Mouse (Mus musculus) limb, embryonic 15.5 days (tissue): ENCODE measurements around the gene 4933406M09Rik. TPM values are rescaled to one million over a fixed set of nuclear protein-coding genes. Genes with fewer than 3 reads are reported as not detected.
A peak's percentile ranks its signal among the peaks of the same experiment; 100 is the strongest.

Experiments used
- ATAC-seq: fragments of 200-750 bp; cut with Nextera tagmentation; 2 replicates; pipeline ENCODE4 v1.8.0; 2017; ENCODE audit warnings: low read depth, moderate TSS enrichment; ENCODE audit not compliant: insufficient number of reproducible peaks, low FRiP score, low TSS enrichment
- H3K27ac ChIP-seq: fragments of 300-500 bp; sonication (generic); 2 replicates; pipeline ENCODE4 v1.5.1; 2015; ENCODE audit warnings: moderate library complexity, mild to moderate bottlenecking, inconsistent platforms
- H3K27me3 ChIP-seq: fragments of 300-500 bp; sonication (generic); 2 replicates; pipeline ENCODE4 v1.6.1; 2015; ENCODE audit warnings: inconsistent platforms
- H3K36me3 ChIP-seq: fragments of 300-500 bp; sonication (generic); 2 replicates; pipeline ENCODE4 v1.6.1; 2015; ENCODE audit warnings: inconsistent platforms
- H3K4me1 ChIP-seq: fragments of 300-500 bp; sonication (generic); 2 replicates; pipeline ENCODE4 v1.6.1; 2015; ENCODE audit warnings: inconsistent platforms
- H3K4me2 ChIP-seq: fragments of 300-500 bp; sonication (generic); 2 replicates; pipeline ENCODE4 v1.6.1; 2015; ENCODE audit warnings: mild to moderate bottlenecking, inconsistent platforms
- H3K4me3 ChIP-seq: fragments of 300-500 bp; sonication (generic); 2 replicates; pipeline ENCODE4 v1.5.1; 2015; ENCODE audit warnings: mild to moderate bottlenecking, inconsistent platforms
- H3K9ac ChIP-seq: fragments of 300-500 bp; sonication (generic); 2 replicates; pipeline ENCODE4 v1.6.1; 2015; ENCODE audit warnings: inconsistent platforms
- H3K9me3 ChIP-seq: fragments of 300-500 bp; sonication (generic); 2 replicates; pipeline ENCODE4 v1.6.1; 2016; ENCODE audit warnings: inconsistent platforms
- WGBS: fragments of 180-500 bp; shearing (Covaris S2); methylation state at CpG from one replicate; pipeline ENCODE4 v1.1.7; 2015; 5-methylcytosine and 5-hydroxymethylcytosine counted together
- polyA plus RNA-seq: library from polyadenylated mRNA; unstranded; fragments of >200 nt; fragmentation: Nextera tagmentation; extraction: Ambion mirVana; gene quantifications from 2 replicates; pipeline ENCODE4 v1.2.1, GENCODE M21; 2015

4933406M09Rik gene
- polyA plus RNA-seq, 1 experiment from 2014 or later, result not detected

DNA sequence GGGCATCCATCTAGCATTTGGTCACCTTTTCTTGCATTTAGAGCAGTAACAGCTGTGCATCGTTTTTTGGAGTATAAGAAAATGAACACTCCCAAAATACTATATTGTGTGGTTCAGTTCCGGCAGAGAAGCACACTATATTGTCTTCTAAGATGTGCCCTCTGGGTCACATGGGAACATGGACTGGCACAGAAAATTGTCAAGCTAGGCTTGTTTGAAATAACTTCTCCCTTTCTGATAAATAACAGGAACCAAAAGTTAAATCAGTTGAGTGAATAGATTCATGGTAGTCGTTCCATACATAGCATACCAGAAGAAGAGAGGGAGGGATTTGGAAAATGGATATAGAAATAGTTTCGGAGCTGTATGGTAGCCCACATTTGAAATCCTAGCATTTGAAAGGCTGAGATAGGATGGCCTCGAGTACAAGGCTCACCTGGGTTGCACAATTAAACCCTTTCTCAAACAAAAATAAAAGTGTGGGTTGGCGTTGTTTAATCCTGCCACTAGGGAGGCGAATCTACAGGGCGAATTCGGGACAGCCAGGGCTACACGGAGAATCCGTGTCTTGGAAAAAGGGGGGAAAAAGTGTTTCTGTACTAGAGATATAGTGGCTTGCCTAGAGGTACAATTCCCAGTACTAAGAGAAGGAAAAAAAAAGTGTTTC, 28.9 kb downstream of the 4933406M09Rik start:
- ATAC-seq, result 0 out of 2 replicates have a peak, but pooled peaks have one; percentile 0
- WGBS, result 11% methylated on average over 11 of the region's 11 CpGs
- peaks cover 23% of the 10 kb centered on the region for H3K36me3 ChIP-seq
- peak overlapping the region; percentile 56 for H3K4me2 ChIP-seq
- no peaks in the 10 kb centered on the region for H3K9me3 ChIP-seq
- no peaks in the 10 kb centered on the region for H3K27me3 ChIP-seq
- H3K4me1 ChIP-seq, result peaks cover 42% of the 10 kb centered on the region
- H3K4me3 ChIP-seq, result peak overlapping the region; percentile 85
- peak overlapping the region; percentile 96 for H3K27ac ChIP-seq
- H3K9ac ChIP-seq, result 0 out of 2 replicates have a peak overlapping the region, but pooled peaks have one; percentile 31

- H3K27me3 ChIP-seq, result no peaks in the 10 kb centered on the region
- ATAC-seq, result peak; percentile 99
- peaks cover 17% of the 10 kb centered on the region for H3K36me3 ChIP-seq
- peak within 1 kb of the TSS; percentile 85 for H3K4me3 ChIP-seq
- peak within 1 kb of the TSS; percentile 96 for H3K27ac ChIP-seq
- peaks cover 48% of the 10 kb centered on the region for H3K4me1 ChIP-seq
- peak within 1 kb of the TSS; percentile 56 for H3K4me2 ChIP-seq
- H3K9me3 ChIP-seq, result no peaks in the 10 kb centered on the region
- under 1% methylated on average over 64 of the region's 77 CpGs for WGBS
- H3K9ac ChIP-seq, result peak within 1 kb of the TSS; percentile 80
These were observed 29.6 kb downstream of the 4933406M09Rik start, which contains the start of gene Adipor1 for GRCm38 (mm10) chr1:134415168-134415831. Adipor1 (plus strand) TSS chr1:134415378.

GRCm38 (mm10) chr1:134418414-134418975, 32.8 kb downstream of the 4933406M09Rik start:
- H3K4me3 ChIP-seq, result no peak overlapping the region
- H3K4me1 ChIP-seq, result peaks cover 55% of the 10 kb centered on the region
- peaks cover 9% of the 10 kb centered on the region for H3K36me3 ChIP-seq
- no peaks in the 10 kb centered on the region for H3K9me3 ChIP-seq
- H3K9ac ChIP-seq, result no peak overlapping the region
- H3K27ac ChIP-seq, result peak overlapping the region; percentile 8; the same call in 1 of the 2 replicates
- WGBS, result 71% methylated on average over 2 of the region's 2 CpGs
- no peaks in the 10 kb centered on the region for H3K27me3 ChIP-seq
- no peak overlapping the region for H3K4me2 ChIP-seq
- ATAC-seq, result no peak

GRCm38 (mm10) chr1:134419176-134419575, 33.4 kb downstream of the 4933406M09Rik start:
- Histone ChIP-seq H3K4me3 (no peak overlapping the region), H3K27me3 (no peaks in the 10 kb centered on the region), H3K36me3 (peaks cover 15% of the 10 kb centered on the region), H3K9ac (no peak overlapping the region), H3K27ac (peak overlapping the region; percentile 8; the same call in 1 of the 2 replicates), H3K9me3 (no peaks in the 10 kb centered on the region), H3K4me1 (peaks cover 53% of the 10 kb centered on the region), H3K4me2 (no peak overlapping the region)
- ATAC-seq, result no peak
- 39% methylated on average over 1 of the region's 1 CpGs for WGBS

DNA sequence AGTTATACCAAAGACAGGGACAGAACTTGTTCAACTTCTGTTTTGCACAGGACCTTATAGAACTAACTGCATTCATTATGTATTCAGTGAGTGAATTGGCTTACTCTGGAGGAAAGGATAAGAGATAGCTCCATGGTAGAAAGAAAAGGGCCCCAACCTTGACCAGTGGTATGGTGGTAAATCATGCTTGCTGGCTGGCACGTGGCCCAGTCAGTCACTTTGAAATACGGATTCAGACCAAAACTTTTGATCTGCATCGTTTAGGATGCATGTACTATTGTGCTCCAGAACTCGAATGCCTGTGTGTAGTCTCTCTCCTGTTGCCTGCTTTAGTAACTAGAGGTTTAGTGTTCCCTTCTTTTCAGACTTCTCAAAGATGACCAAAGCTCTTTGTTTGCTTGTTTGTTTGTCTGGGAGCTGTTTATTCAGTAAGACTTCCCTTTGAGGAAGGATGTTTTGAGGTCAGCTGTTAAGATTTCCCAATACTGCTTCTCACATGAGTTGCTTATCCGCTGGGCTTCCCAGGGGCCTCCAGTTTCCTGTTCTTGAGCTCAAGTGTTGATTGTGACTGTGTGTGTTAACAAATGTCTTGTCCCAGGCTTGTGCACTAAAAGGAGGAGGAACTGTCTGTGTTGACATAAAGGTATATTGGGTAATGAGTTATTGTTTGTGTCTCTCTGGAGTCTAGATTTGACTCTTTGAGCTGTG, 34.2 kb downstream of the 4933406M09Rik start:
- no peak overlapping the region for H3K4me3 ChIP-seq
- 0 out of 2 replicates have a peak overlapping the region, but pooled peaks have one; percentile 4 for H3K27ac ChIP-seq
- WGBS, result 43% methylated on average over 5 of the region's 5 CpGs
- no peak for ATAC-seq
- no peak overlapping the region for H3K4me2 ChIP-seq
- no peaks in the 10 kb centered on the region for H3K27me3 ChIP-seq
- H3K9me3 ChIP-seq, result no peaks in the 10 kb centered on the region
- H3K4me1 ChIP-seq, result peaks cover 46% of the 10 kb centered on the region
- H3K36me3 ChIP-seq, result peaks cover 22% of the 10 kb centered on the region
- H3K9ac ChIP-seq, result no peak overlapping the region

- no peak for ATAC-seq
- no peak overlapping the region for H3K4me3 ChIP-seq
- no peak overlapping the region for H3K27ac ChIP-seq
- WGBS, result 57% methylated on average over 10 of the region's 10 CpGs
- no peaks in the 10 kb centered on the region for H3K9me3 ChIP-seq
- H3K9ac ChIP-seq, result no peak overlapping the region
- H3K4me1 ChIP-seq, result peaks cover 20% of the 10 kb centered on the region
- peaks cover 62% of the 10 kb centered on the region for H3K36me3 ChIP-seq
- H3K27me3 ChIP-seq, result no peaks in the 10 kb centered on the region
- H3K4me2 ChIP-seq, result no peak overlapping the region
These were observed 38.2 kb downstream of the 4933406M09Rik start for GRCm38 (mm10) chr1:134423911-134424310.

DNA sequence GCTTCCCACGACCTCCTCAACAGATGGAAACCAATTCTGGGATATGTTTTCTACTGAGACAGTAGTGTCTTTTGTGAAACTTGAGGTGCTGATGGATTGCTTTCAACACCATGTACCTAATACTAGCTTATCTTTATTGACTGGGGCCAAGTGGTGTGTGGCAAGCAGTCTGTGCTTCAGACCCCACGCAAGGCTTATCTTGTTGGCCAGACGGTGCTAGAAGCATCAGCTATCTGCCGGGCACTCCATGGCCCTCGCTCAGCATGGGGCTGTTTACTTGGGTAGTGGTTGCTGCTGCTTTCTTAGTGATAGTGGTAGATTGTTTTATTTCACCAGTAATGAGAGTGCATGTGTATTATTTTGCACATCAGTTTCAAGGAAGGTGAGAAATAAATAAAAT, 40.5 kb downstream of the 4933406M09Rik start:
- no peak for ATAC-seq
- peaks cover 81% of the 10 kb centered on the region for H3K36me3 ChIP-seq
- no peaks in the 10 kb centered on the region for H3K4me1 ChIP-seq

DNA sequence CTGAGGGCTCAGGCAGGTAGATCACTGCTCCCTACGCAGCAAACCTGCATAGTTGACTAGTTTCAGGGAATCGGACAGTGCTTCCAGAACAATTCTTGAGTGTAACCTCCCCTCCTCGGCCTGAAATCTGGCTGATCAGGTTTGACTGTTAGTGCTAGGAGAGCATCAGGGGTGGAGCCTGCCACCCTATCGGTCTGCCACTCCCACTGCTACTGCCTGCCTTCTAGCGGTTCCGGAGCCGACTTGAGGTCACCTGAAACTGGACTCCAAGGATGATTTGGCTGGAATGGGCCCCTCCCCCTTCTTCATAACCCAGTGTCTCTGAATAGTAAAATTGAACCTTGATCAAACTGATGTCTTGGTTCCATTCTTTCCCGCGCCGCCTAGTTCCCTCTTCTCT, 47.3 kb downstream of the 4933406M09Rik start:
- Histone ChIP-seq H3K27me3 (no peaks in the 10 kb centered on the region), H3K9me3 (no peaks in the 10 kb centered on the region), H3K4me2 (no peak overlapping the region), H3K27ac (no peak overlapping the region), H3K9ac (no peak overlapping the region), H3K36me3 (peaks cover 53% of the 10 kb centered on the region), H3K4me3 (no peak overlapping the region), H3K4me1 (no peaks in the 10 kb centered on the region)
- no peak for ATAC-seq
- WGBS, result 78% methylated on average over 10 of the region's 10 CpGs

More for the DNA sequence above, 40.5 kb downstream of the 4933406M09Rik start:
- Histone ChIP-seq H3K4me2 (no peak overlapping the region), H3K9ac (no peak overlapping the region), H3K4me3 (no peak overlapping the region), H3K27me3 (no peaks in the 10 kb centered on the region), H3K9me3 (no peaks in the 10 kb centered on the region), H3K27ac (no peak overlapping the region)
- WGBS, result 88% methylated on average over 5 of the region's 5 CpGs

DNA sequence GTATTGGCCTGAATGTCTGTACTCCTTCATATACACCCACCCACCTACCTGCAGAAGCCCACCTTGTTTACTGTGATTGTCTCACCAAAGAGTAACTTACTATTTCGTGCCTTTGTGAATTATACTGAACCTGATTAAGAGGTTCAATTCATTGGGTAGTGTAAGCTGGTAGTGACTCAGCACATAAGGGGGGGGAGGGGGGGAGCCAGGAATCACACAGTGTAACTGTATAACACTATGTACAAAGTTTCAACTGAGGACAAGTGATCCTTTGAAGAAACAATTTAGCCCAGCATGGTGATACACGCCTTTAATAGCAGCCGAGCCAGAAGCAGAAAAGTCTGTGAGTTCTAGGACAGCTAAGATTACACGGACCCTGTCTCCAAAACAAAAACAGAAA, 47.7 kb downstream of the 4933406M09Rik start:
- no peak for ATAC-seq
- Histone ChIP-seq H3K4me2 (no peak overlapping the region), H3K27ac (no peak overlapping the region), H3K9ac (no peak overlapping the region), H3K9me3 (no peaks in the 10 kb centered on the region), H3K36me3 (peaks cover 48% of the 10 kb centered on the region), H3K27me3 (no peaks in the 10 kb centered on the region), H3K4me1 (no peaks in the 10 kb centered on the region), H3K4me3 (no peak overlapping the region)
- 89% methylated on average over 4 of the region's 4 CpGs for WGBS

DNA sequence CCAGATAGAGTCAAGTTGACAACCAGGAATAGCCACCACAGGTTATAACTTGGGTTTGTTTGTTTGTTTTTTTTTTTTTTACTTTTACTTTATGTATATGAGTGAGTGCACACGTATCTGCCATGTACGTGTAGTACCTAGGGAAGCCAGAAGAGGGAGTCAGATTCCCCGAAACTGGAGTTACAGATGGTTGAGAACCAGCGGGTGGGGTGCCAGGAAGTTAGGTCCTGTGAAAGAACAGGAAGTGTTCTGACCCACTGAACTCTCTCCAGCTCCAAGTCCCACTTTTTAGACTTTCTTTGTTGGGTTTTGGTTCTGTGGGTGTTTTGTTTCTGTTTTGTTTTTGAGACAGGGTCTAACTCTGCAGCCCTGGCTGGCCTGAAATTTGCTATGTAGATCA, 49.7 kb downstream of the 4933406M09Rik start:
- Histone ChIP-seq H3K9me3 (no peaks in the 10 kb centered on the region), H3K36me3 (peaks cover 32% of the 10 kb centered on the region), H3K4me2 (no peak overlapping the region), H3K27ac (no peak overlapping the region), H3K9ac (no peak overlapping the region), H3K4me3 (no peak overlapping the region), H3K4me1 (no peaks in the 10 kb centered on the region), H3K27me3 (no peaks in the 10 kb centered on the region)
- no peak for ATAC-seq
- WGBS, result 31% methylated on average over 4 of the region's 4 CpGs

- 88% methylated on average over 6 of the region's 6 CpGs for WGBS
- Histone ChIP-seq H3K4me1 (no peaks in the 10 kb centered on the region), H3K27me3 (no peaks in the 10 kb centered on the region), H3K4me2 (no peak overlapping the region), H3K9ac (no peak overlapping the region), H3K4me3 (no peak overlapping the region), H3K36me3 (no peaks in the 10 kb centered on the region), H3K9me3 (no peaks in the 10 kb centered on the region), H3K27ac (no peak overlapping the region)
- ATAC-seq, result no peak
These were observed 54.7 kb downstream of the 4933406M09Rik start for GRCm38 (mm10) chr1:134440437-134440836.
